Mouse (Mus musculus) embryonic facial prominence, embryonic 14.5 days (tissue): ENCODE measurements around the gene Pgm5. TPM values are rescaled to one million over a fixed set of nuclear protein-coding genes. Genes with fewer than 3 reads are reported as not detected.

Experiments used
- ATAC-seq: fragments of 200-750 bp; cut with Nextera tagmentation; 2 replicates; pipeline ENCODE4 v1.8.0; 2017; ENCODE audit warnings: low read depth, moderate number of reproducible peaks, moderate TSS enrichment
- DNase-seq: peaks from one replicate; pipeline ENCODE4 v3.0.0-alpha.2; 2015; ENCODE audit warnings: low spot score
- H3K27ac ChIP-seq: fragments of 300-500 bp; sonication (generic); replicated peaks from 2 replicates; pipeline ENCODE4 v1.5.1; 2014; ENCODE audit warnings: low read depth, mild to moderate bottlenecking, low read length, moderate library complexity
- H3K27me3 ChIP-seq: fragments of 300-500 bp; sonication (generic); replicated peaks from 2 replicates; pipeline ENCODE4 v1.6.1; 2014; ENCODE audit warnings: low read length; ENCODE audit not compliant: control insufficient read depth, insufficient read depth
- H3K36me3 ChIP-seq: fragments of 300-500 bp; sonication (generic); 2 replicates; pipeline ENCODE4 v1.6.1; 2014; ENCODE audit warnings: low read length, mixed read lengths; ENCODE audit not compliant: control insufficient read depth, insufficient read depth
- H3K4me1 ChIP-seq: fragments of 300-500 bp; sonication (generic); 2 replicates; pipeline ENCODE4 v1.6.1; 2014; ENCODE audit warnings: antibody characterized with exemption, low read length; ENCODE audit not compliant: control insufficient read depth, insufficient read depth
- H3K4me2 ChIP-seq: fragments of 300-500 bp; sonication (generic); 2 replicates; pipeline ENCODE4 v1.6.1; 2014; ENCODE audit warnings: low read depth, mild to moderate bottlenecking, low read length, moderate library complexity, mixed read lengths
- H3K4me3 ChIP-seq: fragments of 300-500 bp; sonication (generic); 2 replicates; pipeline ENCODE4 v1.5.1; 2014; ENCODE audit warnings: low read depth, mild to moderate bottlenecking, low read length
- H3K9ac ChIP-seq: fragments of 300-500 bp; sonication (generic); 2 replicates; pipeline ENCODE4 v1.6.1; 2014; ENCODE audit warnings: low read depth, mild to moderate bottlenecking, low read length, moderate library complexity, mixed read lengths
- H3K9me3 ChIP-seq: fragments of 300-500 bp; sonication (generic); 2 replicates; pipeline ENCODE4 v1.6.1; 2016; ENCODE audit warnings: low read length; ENCODE audit not compliant: control insufficient read depth
- WGBS: fragments of 180-500 bp; shearing (Covaris S2); extraction: QIAGEN DNeasy Blood & Tissue Kit; methylation state at CpG from one replicate; pipeline ENCODE4 v1.1.7; 2014; 5-methylcytosine and 5-hydroxymethylcytosine counted together
- polyA plus RNA-seq: library from polyadenylated mRNA; unstranded; fragments of >200 nt; fragmentation: Nextera tagmentation; extraction: Ambion mirVana; gene quantifications from 2 replicates; pipeline ENCODE4 v1.2.1, GENCODE M21; 2014

The Pgm5 gene
- polyA plus RNA-seq, 1 experiment from 2014 or later = 6.8 TPM

DNA sequence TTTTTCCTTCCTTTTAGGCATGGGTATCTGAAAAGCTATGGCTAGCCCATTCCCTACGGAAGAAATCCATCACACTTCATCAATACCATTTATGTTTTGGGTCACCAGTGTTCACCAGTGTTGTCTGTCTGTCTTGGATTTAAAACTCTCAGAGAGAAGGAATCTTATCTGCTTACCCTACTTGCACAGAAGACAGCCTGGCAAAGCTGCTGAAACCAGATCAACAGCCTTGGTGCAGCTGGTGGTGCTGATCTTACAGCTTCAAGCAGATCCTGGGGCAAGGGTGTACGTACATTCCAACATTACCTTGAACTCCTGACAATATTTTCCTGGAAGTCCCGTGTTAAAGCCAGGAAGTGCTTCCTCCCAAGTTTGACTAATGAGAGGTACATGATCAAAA is 55.6 kb downstream of the Pgm5 start:
- Histone ChIP-seq H3K27ac (no peak overlapping the region), H3K27me3 (no peaks in the 10 kb centered on the region), H3K9me3 (no peaks in the 10 kb centered on the region), H3K36me3 (no peaks in the 10 kb centered on the region), H3K4me1 (no peaks in the 10 kb centered on the region), H3K9ac (no peak overlapping the region), H3K4me3 (no peak overlapping the region), H3K4me2 (no peak overlapping the region)
- DNase-seq = no peak
- no peak for ATAC-seq
- 85% methylated on average over 3 of the region's 3 CpGs for WGBS

DNA sequence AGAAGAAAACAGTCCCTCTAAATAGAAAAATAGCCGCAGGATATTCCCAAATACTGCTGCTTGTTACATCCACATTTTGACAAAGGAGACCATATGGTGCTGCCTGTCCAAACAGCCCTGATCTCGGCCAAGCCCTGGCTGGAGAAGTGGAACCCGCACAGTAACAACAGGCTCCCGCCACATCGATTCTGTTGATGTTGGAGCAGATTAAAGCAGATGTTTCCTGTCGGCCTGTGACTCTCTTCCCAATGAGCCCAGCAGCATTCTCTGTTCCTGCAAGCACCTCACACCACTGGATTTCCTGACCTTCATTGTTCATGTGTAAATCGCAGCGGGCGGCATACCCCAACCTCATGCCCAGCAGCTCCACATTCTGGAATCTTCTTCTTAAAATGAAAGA is 64.0 kb downstream of the Pgm5 start:
- no peaks in the 10 kb centered on the region for H3K36me3 ChIP-seq
- ATAC-seq = no peak
- 44% methylated on average over 9 of the region's 9 CpGs for WGBS
- no peak overlapping the region for H3K4me2 ChIP-seq
- no peak overlapping the region for H3K27ac ChIP-seq
- peak; percentile 41 for DNase-seq
- H3K9me3 ChIP-seq = no peaks in the 10 kb centered on the region
- H3K4me1 ChIP-seq = peaks cover 3% of the 10 kb centered on the region; the same call in 1 of the 2 replicates
- H3K27me3 ChIP-seq = no peaks in the 10 kb centered on the region
- no peak overlapping the region for H3K9ac ChIP-seq
- no peak overlapping the region for H3K4me3 ChIP-seq

DNA sequence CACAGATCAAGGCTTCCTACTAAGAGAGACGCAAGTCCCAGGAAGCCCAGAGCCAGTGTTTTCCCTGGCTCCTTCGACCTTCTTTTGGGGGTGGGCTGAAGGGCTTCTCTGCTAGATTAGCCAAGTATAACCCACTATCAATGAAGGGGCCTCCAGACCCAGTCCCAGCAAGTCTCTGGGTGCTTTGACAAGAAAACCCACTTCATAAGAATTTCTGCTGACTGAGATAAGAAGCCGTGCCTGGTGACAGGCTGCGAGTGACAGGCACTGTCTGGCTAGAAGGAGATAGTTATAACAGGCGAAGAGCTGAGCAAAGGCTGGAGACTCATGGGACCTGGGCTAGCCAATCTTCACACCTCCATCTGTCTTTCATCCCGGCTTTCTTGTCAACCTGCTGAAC is 67.3 kb downstream of the Pgm5 start:
- Histone ChIP-seq H3K4me1 (peaks cover 3% of the 10 kb centered on the region; the same call in 1 of the 2 replicates), H3K4me3 (no peak overlapping the region), H3K9ac (no peak overlapping the region), H3K4me2 (no peak overlapping the region), H3K27me3 (no peaks in the 10 kb centered on the region), H3K27ac (no peak overlapping the region), H3K9me3 (no peaks in the 10 kb centered on the region), H3K36me3 (no peaks in the 10 kb centered on the region)
- WGBS = 69% methylated on average over 6 of the region's 6 CpGs
- DNase-seq (no peak), ATAC-seq (no peak)

DNA sequence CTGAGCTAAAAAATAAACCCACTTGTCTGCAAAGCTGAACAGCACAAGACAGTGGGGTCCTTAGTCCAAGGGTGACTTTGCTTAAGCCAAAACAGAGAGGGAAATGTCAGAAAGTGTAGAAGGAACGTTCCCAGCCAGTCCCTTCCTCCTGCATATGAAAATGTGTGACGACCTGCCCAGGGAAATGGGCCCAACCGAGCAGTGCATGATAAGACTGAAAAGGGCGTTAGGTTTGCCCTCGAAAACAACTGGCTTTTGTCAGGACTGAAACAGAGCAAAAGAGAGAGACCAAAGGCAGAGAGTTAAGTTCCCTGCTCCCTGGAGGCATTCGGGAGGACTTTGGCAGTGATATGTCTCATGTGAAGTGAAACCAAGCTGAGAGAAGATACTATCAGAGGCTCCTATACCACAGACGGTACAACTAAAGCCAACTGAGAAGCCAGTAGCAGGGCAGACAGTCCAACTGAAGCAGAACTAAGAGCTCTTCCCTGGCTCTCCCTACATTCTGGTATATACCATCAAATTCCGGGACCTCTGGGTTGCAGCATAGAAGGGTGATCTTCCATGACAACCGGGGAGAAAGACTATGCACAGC is 68.0 kb downstream of the Pgm5 start:
- ATAC-seq (no peak), DNase-seq (no peak)
- WGBS = 63% methylated on average over 9 of the region's 9 CpGs
- Histone ChIP-seq H3K4me2 (no peak overlapping the region), H3K4me3 (no peak overlapping the region), H3K9me3 (no peaks in the 10 kb centered on the region), H3K36me3 (no peaks in the 10 kb centered on the region), H3K27me3 (no peaks in the 10 kb centered on the region), H3K9ac (no peak overlapping the region), H3K27ac (no peak overlapping the region), H3K4me1 (peaks cover 3% of the 10 kb centered on the region; the same call in 1 of the 2 replicates)

DNA sequence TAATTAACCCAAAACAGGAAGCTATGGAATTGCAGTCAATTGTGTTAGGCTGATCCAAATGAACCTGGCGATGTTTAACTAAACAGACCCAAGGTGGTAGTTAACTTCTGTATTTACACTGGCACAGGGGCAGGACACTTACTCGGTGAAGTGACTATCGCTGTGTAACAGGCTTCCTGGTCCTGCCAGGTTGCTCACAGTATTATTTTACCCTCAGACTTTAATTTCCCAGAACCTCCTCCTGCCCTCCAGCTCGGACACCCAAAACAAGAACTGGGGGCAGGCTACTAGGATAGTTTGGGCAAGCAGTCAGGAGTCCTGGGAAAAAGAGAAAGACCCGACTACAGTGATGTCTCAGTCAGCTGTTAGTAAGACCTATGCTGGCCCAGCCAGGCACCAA is 68.8 kb downstream of the Pgm5 start:
- Histone ChIP-seq H3K27me3 (no peaks in the 10 kb centered on the region), H3K36me3 (no peaks in the 10 kb centered on the region), H3K9ac (no peak overlapping the region), H3K9me3 (no peaks in the 10 kb centered on the region), H3K4me3 (no peak overlapping the region), H3K27ac (no peak overlapping the region), H3K4me1 (peaks cover 2% of the 10 kb centered on the region; the same call in 1 of the 2 replicates), H3K4me2 (no peak overlapping the region)
- DNase-seq (no peak), ATAC-seq (no peak)
- 77% methylated on average over 5 of the region's 5 CpGs for WGBS

DNA sequence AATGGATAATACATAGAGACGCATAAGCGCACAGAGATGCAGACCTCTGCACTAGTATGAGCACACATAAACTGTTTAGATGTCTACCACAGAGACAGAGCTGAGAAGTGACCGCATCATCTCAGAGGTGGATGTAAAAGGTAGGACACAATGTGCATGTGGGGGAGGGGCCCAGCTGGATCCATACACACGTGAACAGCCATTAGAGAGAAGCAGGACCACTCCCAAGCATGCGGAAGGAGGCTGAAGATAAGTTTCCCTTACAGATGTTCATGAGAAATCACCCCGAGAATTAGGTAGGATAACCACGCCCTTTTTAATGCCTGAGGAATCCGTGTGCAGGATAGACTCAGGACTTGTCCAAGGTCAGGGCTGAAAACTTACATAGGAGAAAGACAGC is 75.8 kb downstream of the Pgm5 start:
- no peak overlapping the region for H3K4me3 ChIP-seq
- no peaks in the 10 kb centered on the region for H3K9me3 ChIP-seq
- no peak overlapping the region for H3K9ac ChIP-seq
- H3K27me3 ChIP-seq = no peaks in the 10 kb centered on the region
- no peaks in the 10 kb centered on the region for H3K36me3 ChIP-seq
- peaks cover 34% of the 10 kb centered on the region for H3K4me1 ChIP-seq
- no peak for DNase-seq
- no peak overlapping the region for H3K4me2 ChIP-seq
- WGBS = 70% methylated on average over 8 of the region's 8 CpGs
- H3K27ac ChIP-seq = 0 out of 2 replicates have a peak overlapping the region, but pooled peaks have one; percentile 52
- ATAC-seq = no peak

DNA sequence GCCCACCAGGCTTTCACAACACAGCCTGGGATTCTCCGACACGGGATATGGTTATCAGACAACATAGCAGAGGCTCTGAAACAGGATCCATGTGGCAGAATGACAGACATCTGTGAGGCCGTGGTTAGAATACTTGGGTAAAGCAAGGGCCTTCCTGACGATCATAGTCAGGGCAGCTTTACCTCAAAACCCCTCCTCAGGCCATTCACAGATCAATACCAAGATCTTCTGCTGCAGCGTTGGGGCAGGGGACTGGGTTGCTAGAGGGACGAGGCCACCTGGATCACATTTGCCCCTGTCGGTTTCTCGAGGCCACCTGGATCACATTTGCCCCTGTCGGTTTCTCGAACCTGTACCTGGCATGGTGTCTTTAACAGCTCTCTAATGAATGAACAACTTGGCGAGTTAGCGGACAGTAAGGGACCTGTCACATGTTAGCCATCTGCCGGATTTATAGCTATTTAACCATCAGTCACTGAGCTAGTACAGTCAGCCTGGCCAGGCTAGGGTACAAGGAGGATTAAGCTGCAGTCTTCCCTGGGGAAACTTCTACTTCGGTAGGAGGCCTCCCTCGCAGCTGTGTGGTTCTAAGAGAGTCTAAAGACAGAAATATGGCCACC is 76.5 kb downstream of the Pgm5 start:
- ATAC-seq (no peak), DNase-seq (peak; percentile 87)
- H3K27me3 ChIP-seq = no peaks in the 10 kb centered on the region
- no peak overlapping the region for H3K9ac ChIP-seq
- H3K4me1 ChIP-seq = peaks cover 41% of the 10 kb centered on the region
- H3K27ac ChIP-seq = peak overlapping the region; percentile 52; the same call in 1 of the 2 replicates
- WGBS = 28% methylated on average over 15 of the region's 15 CpGs
- no peaks in the 10 kb centered on the region for H3K36me3 ChIP-seq
- H3K4me2 ChIP-seq = peak overlapping the region; percentile 28
- H3K9me3 ChIP-seq = no peaks in the 10 kb centered on the region
- H3K4me3 ChIP-seq = no peak overlapping the region

DNA sequence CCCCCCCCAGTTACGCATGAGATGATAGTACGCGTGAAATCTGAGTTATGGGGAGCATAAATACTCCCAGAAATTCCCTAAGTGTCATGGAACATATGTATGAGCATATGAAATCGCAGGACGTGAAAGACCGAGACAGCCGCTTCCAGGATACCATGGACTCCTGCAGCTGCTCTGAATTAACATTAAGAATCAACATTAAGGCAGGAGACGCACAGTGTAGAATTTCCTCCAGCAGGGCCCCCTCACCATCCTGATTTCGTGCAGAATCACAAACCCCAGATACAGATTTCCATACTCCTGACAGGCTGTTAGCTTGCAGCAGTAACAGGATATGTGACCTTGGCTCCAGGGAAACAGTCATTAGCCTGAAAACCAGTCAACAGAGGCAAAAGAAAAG is 77.9 kb downstream of the Pgm5 start:
- no peaks in the 10 kb centered on the region for H3K27me3 ChIP-seq
- WGBS = 31% methylated on average over 9 of the region's 9 CpGs
- ATAC-seq (peak; percentile 86), DNase-seq (peak; percentile 94)
- peak overlapping the region; percentile 30 for H3K4me2 ChIP-seq
- no peak overlapping the region for H3K9ac ChIP-seq
- H3K36me3 ChIP-seq = no peaks in the 10 kb centered on the region
- H3K27ac ChIP-seq = peak overlapping the region; percentile 72
- peaks cover 47% of the 10 kb centered on the region for H3K4me1 ChIP-seq
- H3K9me3 ChIP-seq = no peaks in the 10 kb centered on the region
- no peak overlapping the region for H3K4me3 ChIP-seq

DNA sequence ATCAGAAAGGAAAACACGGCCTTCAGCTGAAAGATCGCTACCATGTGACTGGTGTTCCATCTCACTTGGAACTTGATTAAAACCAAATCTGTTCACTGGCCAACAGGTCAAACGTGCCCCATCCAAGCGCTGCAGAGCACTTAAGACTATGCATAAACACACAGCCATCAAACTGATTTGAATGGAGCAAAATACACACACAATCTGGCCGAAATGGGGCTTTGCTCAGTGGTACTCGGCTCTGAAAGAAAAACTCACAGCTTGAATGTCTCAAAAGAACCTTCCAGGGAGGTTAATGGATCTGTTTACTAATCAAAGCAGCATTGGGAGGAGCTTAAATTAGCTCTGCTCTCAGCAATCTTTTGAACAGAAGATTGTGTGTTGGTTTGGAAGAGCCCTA is 81.7 kb downstream of the Pgm5 start:
- no peaks in the 10 kb centered on the region for H3K36me3 ChIP-seq

More for the DNA sequence above, 81.7 kb downstream of the Pgm5 start:
- Histone ChIP-seq H3K4me2 (no peak overlapping the region), H3K9ac (no peak overlapping the region), H3K4me1 (peaks cover 36% of the 10 kb centered on the region), H3K4me3 (no peak overlapping the region), H3K9me3 (no peaks in the 10 kb centered on the region), H3K27me3 (no peaks in the 10 kb centered on the region), H3K27ac (peak overlapping the region; percentile 16)
- 26% methylated on average over 6 of the region's 6 CpGs for WGBS
- DNase-seq = no peak
- no peak for ATAC-seq
